Mouse (Mus musculus) brain, embryonic 14.5 days (tissue): Measurements from ENCODE around the gene Rmnd5b.

Experiments
- CTCF ChIP-seq: fragments of 200-500 bp; IDR thresholded peaks from 2 replicates; pipeline ENCODE4 v1.5.1; 2012; ENCODE audit warnings: inconsistent platforms, mild to moderate bottlenecking, moderate library complexity, borderline replicate concordance; ENCODE audit not compliant: insufficient read depth, insufficient read length; ENCODE audit errors: extremely low read depth
- POLR2A ChIP-seq: fragments of 200-500 bp; IDR thresholded peaks from 2 replicates; pipeline ENCODE4 v1.6.1; 2012; ENCODE audit warnings: mild to moderate bottlenecking, inconsistent platforms, borderline replicate concordance; ENCODE audit not compliant: poor library complexity, insufficient read depth, insufficient read length, severe bottlenecking; ENCODE audit errors: extremely low read depth

DNA sequence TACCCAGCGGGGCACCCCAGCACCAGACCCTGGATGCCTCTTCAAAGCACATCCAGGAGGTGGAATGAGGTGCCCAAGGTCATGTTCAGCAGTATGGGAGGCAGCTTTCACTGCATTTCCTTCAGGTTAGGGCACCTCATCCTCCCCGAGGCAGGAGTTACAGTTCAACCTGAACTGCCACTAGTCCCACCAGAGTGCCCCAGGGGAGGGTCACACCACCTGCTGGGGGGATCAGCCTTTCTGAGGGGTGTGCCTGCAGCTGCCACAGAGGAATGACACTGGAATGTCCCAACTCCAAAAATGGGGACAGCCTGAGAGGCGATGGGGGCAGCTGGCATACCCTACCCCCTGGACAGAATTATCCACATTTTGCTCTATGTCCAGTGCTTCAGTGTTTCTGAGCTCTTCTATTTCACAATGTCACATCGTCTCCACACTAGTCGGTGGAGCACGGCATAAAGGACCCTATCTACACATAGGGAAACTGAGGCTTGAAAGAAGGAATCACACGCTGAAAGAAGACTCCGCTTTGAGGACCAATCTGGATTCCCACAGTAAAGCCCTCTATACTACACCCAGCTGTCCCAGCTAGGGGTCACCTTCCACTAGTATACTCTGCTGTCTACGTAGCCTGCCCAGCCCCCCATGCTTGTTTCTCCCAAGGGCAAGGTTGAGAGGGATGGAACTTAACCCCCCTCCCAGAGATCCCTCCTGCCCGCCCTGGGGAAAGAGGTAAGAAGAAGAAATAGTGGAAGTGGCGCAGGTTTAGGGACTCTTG lies 13.6 kb upstream of the Rmnd5b start:
- TF ChIP-seq POLR2A, result no peak
- no peak for TF ChIP-seq CTCF
